Comparison of ENCODE assay signal across 7 mouse cellular contexts in genomic region chr10:53398540-53398902, GRCm38 (mm10). TPM values are rescaled to one million over a fixed set of nuclear protein-coding genes. Genes with fewer than 3 reads are reported as not detected.
A peak's percentile ranks its signal among the peaks of the same experiment; 100 is the strongest.
DNase-seq lines count a peak whose midpoint lies in the region; ATAC-seq and TF ChIP-seq lines count a peak whose summit lies in the region.

No protein-coding gene starts in this region.

- TF ChIP-seq POLR2A in brain, embryonic 14.5 days (IDR thresholded peaks at IDR 0.05; ENCODE audit: borderline replicate concordance, extremely low read depth, insufficient read depth, insufficient read length, poor library complexity, severe bottlenecking) = no peak

- peak overlapping the region; percentile 77 for H3K27ac ChIP-seq in intestine, embryonic 15.5 days
- H3K27ac ChIP-seq in lung, postnatal 0 days (ENCODE audit: low read length) = peak overlapping the region; percentile 86

- H3K9ac ChIP-seq in intestine, embryonic 15.5 days = no peak overlapping the region
- H3K9ac ChIP-seq in lung, postnatal 0 days (replicated peaks; ENCODE audit: low read depth) = peak overlapping the region; percentile 29; the same call in 1 of the 2 replicates

- 3% methylated on average over 9 of the region's 9 CpGs for WGBS in intestine, embryonic 15.5 days
- WGBS in lung, postnatal 0 days = 5% methylated on average over 9 of the region's 9 CpGs

- no peaks in the 10 kb centered on the region for H3K36me3 ChIP-seq in intestine, embryonic 15.5 days
- H3K36me3 ChIP-seq in lung, postnatal 0 days (ENCODE audit: insufficient read depth, low read length) = no peaks in the 10 kb centered on the region

- TF ChIP-seq CTCF in brain, embryonic 14.5 days (IDR thresholded peaks at IDR 0.05; ENCODE audit: borderline replicate concordance, extremely low read depth, insufficient read depth, insufficient read length) = no peak
- no peak for TF ChIP-seq CTCF in lung, postnatal 0 days (IDR thresholded peaks at IDR 0.05)

- TF ChIP-seq EP300 in lung, postnatal 0 days (IDR thresholded peaks at IDR 0.05) = no peak

- peak; percentile 68 for DNase-seq in brain, embryonic 14.5 days (ENCODE audit: low read depth)
- peak; percentile 27 to 32 for DNase-seq in cerebellum, postnatal 36 days
- DNase-seq in gastrocnemius, postnatal 4 days (ENCODE audit: low spot score in 2 of 2) = peak; percentile 40 to 55
- peak; percentile 64 for DNase-seq in lung, postnatal 0 days (ENCODE audit: low spot score)
- peak; percentile 29 for DNase-seq in ovary, postnatal 14 days (ENCODE audit: low spot score)
- DNase-seq in frontal cortex, postnatal 10 days (ENCODE audit: low spot score in 2 of 2) = no peak

- no peaks in the 10 kb centered on the region for H3K9me3 ChIP-seq in intestine, embryonic 15.5 days
- no peaks in the 10 kb centered on the region for H3K9me3 ChIP-seq in lung, postnatal 0 days (ENCODE audit: low read length)

- H3K4me2 ChIP-seq in intestine, embryonic 15.5 days (replicated peaks) = peak overlapping the region; percentile 44
- peak overlapping the region; percentile 40 for H3K4me2 ChIP-seq in lung, postnatal 0 days (replicated peaks; ENCODE audit: low read depth, low read length)

- H3K4me1 ChIP-seq in intestine, embryonic 15.5 days (replicated peaks) = 0 out of 2 replicates have a peak, but pooled peaks cover 2% of the 10 kb centered on the region
- H3K4me1 ChIP-seq in lung, postnatal 0 days (ENCODE audit: insufficient read depth, low read depth, low read length) = peaks cover 3% of the 10 kb centered on the region; the same call in 1 of the 2 replicates

- H3K4me3 ChIP-seq in intestine, embryonic 15.5 days (replicated peaks) = 0 out of 2 replicates have a peak overlapping the region, but pooled peaks have one; percentile 14
- peak overlapping the region; percentile 21; the same call in 1 of the 2 replicates for H3K4me3 ChIP-seq in lung, postnatal 0 days (ENCODE audit: low read depth, low read length)

- H3K27me3 ChIP-seq in intestine, embryonic 15.5 days (replicated peaks) = no peaks in the 10 kb centered on the region
- no peaks in the 10 kb centered on the region for H3K27me3 ChIP-seq in lung, postnatal 0 days (replicated peaks; ENCODE audit: insufficient read depth, low read length)

- peak; percentile 79 for ATAC-seq in intestine, embryonic 15.5 days
- peak; percentile 51 for ATAC-seq in lung, postnatal 0 days

RNA-seq across cellular contexts. Expression of gene Cep85l, which starts 18.8 kb away (rescaled TPM):
- 7.5 and 7.9 TPM in 2 replicates for polyA plus RNA-seq in brain, embryonic 14.5 days (2012; rRNA removed)
- total RNA-seq in gastrocnemius, postnatal 4 days (2021) = 10 to 100 TPM; 35.9 to 43.5 TPM
- polyA plus RNA-seq in intestine, embryonic 15.5 days (2015; fragmentation: Nextera tagmentation; extraction: Ambion mirVana) = 3.5 and 3.9 TPM in 2 replicates
- 10.8 and 11.0 TPM in 2 replicates for polyA plus RNA-seq in lung, postnatal 0 days (2015; fragmentation: Nextera tagmentation; extraction: Ambion mirVana)

Comparison
In these comparisons a context has a peak if more than half of its experiments do, and no peak if none do; other contexts are left out.
1. DNase-seq: peak in brain, embryonic 14.5 days (single experiment), cerebellum, postnatal 36 days (2 of 2), gastrocnemius, postnatal 4 days (2 of 2), lung, postnatal 0 days (single experiment) and ovary, postnatal 14 days (single experiment); none in frontal cortex, postnatal 10 days (0 of 2).